Mouse (Mus musculus): ENCODE results near the gene Msn.

Msn gene

GRCm38 (mm10) chrX:96095509-96096499 is at the start of gene Msn:
Msn (plus strand) TSS chrX:96096042.
- peak; percentile 99 for DNase-seq

- DNase-seq = peak; percentile 97
These were observed 43.0 kb upstream of the Msn start for GRCm38 (mm10) chrX:96052798-96053197.

GRCm38 (mm10) chrX:96077747-96078146 is 18.1 kb upstream of the Msn start:
- DNase-seq = peak; percentile 89

DNA sequence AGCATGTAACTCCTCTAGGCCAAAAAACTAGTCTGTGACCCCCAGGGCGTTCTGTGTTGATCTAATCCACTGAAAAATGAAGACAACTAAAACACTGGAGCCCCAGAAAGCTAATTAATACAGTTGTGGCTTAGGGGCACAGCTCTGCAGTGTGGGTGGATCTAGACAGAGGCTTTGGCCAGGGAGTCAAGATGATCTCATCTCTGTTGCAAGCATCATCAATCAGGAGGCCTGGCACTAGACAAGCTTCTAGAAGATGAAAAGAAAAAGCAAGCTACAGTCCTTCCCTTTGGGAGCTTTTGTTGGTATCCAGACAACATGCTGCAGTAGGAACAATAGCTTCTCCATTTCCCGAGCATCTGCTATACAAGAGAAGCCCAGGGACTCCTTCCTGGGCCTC is 9.6 kb upstream of the Msn start:
- no peak for DNase-seq

DNA sequence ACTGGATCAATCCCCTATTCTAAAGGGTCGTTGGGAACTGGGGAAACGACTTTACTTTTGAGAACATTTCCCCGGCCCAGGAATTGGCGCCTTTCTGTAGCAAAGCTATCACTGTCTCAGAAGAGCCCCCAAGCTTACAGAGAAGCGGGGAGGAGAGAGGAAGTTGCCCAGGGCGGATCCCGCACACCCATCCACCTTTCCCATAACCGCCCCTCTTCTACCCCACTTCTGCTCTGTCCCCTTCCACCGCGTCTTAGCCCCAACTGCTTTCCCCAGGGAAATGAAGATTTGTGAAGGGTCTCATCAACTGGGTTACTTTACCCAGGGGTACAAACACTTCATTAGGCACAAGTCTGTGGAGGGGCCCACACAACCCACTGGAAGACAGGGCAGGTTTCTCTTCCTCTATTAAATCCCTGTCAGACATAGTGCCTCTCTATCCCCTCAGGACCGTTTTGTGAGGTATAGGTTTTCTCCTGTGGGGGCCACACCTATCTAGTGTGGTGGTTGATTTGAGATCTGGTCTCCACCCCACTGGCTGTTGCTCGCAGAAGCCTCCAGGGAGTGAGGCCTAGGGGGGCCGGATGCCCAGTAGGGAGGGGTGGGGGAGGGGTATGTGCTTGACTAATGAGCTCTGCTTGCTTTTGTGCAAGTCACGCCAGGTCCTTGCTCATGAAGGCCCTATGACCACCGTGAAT is 820 bp downstream of the Msn start:
- peak; percentile 97 for DNase-seq

DNA sequence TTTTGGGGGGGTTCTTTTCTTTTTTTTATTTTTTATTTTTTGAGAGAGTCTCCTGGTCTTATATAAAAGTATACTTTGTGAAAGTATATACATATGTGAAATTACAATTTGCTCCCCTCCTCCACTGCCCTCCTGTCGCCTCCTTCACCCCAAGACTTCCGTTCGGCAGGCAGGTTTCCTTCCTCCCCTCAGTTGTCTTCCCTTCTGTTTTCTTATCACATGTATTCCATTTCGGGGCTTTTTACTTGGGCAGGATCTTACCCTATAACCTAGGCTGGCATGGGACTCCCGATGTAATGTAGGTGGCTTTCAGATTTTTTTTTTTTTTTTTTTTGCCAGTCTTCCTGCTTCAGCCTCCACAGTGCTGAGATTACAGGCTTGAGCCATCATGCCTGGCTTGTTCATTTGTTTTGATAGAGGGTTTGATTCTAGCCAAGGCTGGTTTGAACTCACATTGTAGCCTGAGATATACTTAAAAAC is 1.7 kb downstream of the Msn start:
- no peak for DNase-seq

DNA sequence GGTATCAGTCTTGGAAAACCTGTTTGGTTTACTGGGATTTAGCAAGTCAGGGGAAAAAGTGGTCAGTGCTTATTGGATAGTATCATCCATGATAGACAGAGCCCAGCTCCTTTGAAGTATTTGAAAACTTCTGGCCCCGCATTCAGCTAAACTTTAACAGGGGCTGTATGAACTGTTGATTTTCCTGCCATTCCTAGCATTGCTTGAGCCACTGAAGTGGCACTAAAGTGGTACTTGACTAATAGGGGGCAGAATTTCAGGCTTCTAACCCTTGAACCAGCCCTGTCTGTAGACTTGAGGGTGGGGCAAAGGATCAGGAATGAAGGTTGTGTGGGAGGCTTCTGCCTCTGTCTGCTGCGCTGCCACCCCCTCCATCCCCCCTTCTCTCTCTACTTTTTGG is 3.2 kb downstream of the Msn start:
- no peak for DNase-seq

DNA sequence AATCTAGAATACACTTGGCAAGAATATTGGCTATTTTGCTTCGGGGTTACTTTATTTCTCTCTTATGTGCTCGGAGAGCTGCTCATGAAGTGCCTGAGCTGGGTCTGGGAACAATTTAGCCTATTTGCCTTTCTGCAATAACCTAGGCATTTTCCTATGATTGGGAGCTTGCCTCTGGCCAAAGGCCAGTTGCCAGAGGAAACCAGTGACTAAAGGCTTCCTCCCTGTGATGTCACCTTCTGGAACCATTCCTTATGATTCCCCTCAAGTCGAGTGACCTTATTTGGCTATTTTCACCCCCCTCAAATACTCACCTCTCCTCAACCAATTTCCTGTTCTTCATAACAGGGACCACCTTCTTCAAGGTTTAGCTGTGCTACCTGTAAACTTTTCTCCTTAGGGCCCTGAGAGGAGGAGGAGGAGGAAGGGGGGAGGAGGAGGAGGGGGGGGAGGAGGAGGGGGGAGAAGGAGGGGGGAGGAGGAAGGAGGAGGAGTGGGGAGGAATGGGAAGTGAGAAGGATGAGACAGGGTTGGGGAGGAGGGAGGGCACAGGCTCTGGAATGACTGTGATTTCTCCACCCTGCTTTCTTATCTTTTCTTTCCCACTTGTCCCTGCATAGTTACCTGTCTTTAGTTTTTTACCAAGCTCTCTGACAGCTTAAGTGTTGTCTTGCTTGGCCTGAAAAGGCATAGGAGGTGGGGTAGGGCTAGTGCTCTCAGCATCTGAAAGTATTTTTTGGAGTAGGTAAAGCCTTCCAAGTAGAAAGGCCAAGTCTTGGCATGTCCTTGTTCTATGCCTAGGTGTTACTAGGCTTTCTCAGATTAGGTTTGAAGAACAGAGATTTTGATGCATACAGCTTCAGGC is 11.8 kb downstream of the Msn start:
- DNase-seq = peak; percentile 97

DNA sequence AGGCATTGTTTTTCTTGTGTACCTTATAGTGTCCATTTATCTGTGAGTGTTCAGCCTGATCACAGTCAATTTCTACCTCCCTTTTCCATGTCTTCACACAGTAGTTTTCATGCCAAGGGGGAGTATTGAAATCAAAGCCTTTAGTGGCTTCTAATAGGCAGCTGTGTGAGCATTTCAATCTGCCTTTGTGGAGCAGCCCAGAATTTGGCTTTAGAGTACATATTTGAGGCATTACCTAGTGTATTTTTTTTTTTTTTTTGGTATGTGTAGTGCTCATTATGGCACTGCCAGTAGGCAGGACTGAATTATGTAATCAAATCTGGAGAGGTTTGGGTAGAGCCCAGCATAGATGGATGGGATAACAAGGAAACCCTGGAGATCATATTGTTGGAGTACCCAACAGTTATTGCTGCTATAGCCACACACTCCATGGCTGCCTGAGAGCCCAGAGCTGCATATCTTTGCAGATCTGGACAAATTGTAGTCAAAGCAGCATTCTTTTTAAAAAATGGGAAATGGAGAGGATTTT is 17.3 kb downstream of the Msn start:
- no peak for DNase-seq

DNA sequence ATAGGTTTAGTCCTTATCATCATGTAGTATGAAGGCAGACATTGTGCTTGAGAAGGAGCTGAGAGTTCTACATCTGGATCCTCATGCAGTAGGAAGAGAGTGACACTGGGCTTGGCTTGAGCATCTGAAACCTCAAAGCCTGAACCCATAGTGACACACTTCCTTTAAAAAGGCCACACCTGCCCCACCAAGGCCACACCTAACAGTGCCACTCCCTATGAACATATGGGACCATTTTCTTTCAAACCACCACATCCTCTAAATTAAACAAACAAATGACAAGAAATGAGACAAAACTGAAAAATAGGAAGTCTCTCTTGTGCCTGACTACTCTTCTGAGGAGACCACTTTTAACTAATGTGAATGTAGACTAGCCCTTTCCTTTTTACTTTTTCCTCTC is 19.7 kb downstream of the Msn start:
- no peak for DNase-seq

GRCm38 (mm10) chrX:96117366-96117765 is 21.5 kb downstream of the Msn start:
- no peak for DNase-seq

- no peak for DNase-seq
These were observed 24.2 kb downstream of the Msn start for GRCm38 (mm10) chrX:96119997-96120396.

DNA sequence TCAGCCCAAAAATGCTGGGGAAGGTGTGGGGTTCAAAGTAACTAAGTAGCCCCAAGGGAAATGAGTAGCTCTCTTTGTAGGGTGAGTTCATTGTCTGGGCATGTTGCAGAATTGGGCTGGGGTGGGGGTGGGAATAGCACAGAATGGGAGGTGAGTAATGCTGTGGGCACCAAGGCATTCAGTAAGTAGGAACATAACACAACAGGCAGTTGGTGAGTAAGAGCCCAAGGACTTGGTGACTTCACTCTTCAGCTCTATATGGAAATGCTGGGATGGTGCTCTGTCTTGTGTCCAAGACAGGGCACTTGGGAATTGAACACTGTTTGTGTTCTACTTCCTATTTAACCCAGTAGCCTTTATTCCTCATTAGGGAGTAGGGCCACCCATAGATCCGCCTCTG is 26.1 kb downstream of the Msn start:
- DNase-seq = no peak

GRCm38 (mm10) chrX:96126803-96127202 is 31.0 kb downstream of the Msn start:
- DNase-seq = no peak

DNA sequence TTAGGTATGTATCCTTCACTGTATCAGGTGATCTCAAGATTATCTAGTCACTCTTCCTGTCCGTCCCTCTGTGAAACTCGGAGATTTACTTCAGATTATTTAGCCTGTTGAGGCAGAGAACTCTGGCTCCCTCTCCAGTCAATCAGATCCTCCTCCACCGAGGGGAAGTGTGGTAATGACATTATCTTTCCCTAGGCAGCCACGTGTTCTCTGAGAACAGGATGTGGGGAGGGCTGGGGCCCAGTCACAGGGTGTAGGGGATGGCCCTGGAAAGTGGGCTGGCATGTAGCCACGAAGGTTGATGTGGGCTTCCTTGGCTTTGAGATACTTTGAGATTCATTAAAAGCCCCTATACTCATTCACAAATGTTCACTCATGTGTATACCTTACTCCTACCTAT is 34.3 kb downstream of the Msn start:
- DNase-seq = peak; percentile 99

- DNase-seq = peak; percentile 97
These were observed 34.8 kb downstream of the Msn start for GRCm38 (mm10) chrX:96130663-96131062.

DNA sequence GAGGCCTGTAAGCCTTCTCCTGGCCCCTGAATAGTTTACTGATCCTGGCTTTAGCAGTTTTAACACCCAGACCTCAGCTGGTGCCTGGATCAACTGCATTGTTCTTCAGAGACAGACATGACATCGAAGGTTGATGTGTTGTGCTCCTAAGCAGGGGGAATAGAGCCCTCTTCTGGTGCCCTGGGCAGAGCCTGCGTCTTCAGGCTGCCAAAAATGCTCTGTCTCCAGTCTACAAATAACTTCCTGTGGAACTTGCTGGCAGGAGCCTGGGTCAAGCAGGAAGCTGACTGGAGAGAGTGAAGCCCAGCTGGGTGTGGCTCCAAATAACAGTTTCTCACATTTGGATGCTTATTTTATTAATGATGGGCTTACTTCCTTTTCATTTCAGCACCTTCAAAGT is 37.4 kb downstream of the Msn start:
- DNase-seq = peak; percentile 98

- peak; percentile 24 for DNase-seq
These were observed 38.4 kb downstream of the Msn start for GRCm38 (mm10) chrX:96134243-96134661.

DNA sequence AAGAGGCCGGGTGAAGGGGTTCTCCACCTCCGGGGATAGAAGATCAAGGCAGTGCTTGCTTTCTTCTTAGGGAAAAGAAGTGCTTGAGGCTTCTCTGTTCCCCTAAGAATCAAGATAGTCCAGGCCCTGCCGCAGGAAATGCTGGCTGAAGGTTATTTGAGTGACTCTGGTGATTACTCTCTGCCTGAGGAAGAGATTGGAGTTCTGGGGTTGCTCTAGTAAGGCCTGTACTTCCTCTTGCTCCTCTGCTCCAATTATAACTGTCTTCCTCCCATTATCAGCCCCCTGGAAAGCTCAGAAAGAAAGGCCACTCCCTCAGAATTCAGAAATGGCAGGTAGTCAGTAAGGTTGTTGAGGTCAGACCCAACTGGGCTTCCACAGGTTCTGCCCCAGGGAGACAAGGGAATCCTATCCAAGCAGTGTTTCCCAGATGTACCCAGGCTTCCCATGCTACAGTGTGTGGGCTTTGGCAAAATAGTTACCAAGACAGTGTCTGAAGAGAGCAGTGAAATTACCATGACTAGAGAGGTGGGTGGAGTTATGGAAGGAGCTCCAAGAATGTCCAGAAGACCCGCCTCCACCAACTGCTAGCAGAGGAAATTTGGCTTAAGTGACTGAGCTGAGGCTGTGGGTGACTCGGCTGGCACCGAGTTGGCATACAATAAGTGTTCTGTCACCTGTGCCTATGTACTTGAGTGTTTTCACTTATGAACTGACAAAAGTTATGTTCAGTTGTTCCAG is 39.2 kb downstream of the Msn start:
- DNase-seq = peak; percentile 90

- peak; percentile 91 for DNase-seq
These were observed 39.7 kb downstream of the Msn start for GRCm38 (mm10) chrX:96135581-96135980.

DNA sequence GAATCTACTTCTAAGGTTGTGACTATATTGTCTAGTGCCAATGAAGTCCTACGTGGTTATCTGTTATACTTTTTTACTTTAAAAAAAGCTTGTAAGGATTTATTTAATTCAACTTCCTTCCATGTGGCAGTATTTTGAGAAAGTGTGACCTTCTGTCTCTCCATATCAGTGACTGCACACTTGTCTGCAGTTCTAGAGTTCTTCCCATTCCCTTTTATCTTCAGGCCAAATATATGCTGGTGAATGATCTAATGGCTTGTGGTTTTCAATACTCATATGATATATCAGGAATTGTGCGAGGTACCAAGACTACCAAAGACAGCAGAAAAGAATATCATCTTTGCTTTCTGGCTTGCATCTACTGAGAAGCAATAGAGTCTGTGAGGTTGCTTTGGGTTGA is 43.4 kb downstream of the Msn start:
- DNase-seq = no peak

DNA sequence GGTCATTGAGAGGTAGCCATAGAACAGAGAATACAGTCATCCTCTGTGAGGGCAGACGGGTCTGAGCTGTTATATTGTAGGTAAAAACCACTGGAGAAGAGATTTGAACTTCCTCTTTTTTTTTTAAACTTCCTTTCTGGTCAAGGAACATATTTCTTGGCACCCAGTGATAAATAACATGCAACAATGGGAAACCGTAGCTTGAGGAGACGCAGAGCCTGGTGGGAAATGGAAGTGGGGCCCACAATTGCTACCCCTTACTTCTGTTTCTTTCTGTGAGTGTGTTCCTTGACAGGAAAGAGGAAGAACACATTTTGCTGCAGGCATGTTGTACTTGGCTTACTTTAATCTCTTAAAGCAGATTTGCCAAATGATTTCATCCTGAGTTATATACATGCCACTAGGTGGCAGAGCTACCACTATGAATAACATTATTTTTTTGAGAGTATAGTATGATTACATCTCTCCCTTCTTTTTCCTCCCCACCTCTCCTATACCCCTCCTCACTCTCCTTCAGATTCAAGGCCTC is 49.2 kb downstream of the Msn start:
- peak; percentile 95 for DNase-seq

Measured in heart, adult 11 months (tissue).